Mouse (Mus musculus) E14TG2a.4 (cell line): ENCODE results near the gene Maml3.

Experiments used
- CTCF ChIP-seq: conservative IDR thresholded peaks from 2 replicates; pipeline ENCODE4 v1.5.1; 2014; ENCODE audit warnings: low read length
- NANOG ChIP-seq: IDR thresholded peaks from 2 replicates; pipeline ENCODE4 v1.6.1; 2014; ENCODE audit warnings: borderline replicate concordance, low read length, mixed read lengths

- TF ChIP-seq CTCF (no peak), NANOG (no peak)
Observed at GRCm38 (mm10) chr3:51695713-51696112, 409.2 kb downstream of the Maml3 start.
